Mouse (Mus musculus): ENCODE measurements around the gene Arap1.

The Arap1 gene

DNA sequence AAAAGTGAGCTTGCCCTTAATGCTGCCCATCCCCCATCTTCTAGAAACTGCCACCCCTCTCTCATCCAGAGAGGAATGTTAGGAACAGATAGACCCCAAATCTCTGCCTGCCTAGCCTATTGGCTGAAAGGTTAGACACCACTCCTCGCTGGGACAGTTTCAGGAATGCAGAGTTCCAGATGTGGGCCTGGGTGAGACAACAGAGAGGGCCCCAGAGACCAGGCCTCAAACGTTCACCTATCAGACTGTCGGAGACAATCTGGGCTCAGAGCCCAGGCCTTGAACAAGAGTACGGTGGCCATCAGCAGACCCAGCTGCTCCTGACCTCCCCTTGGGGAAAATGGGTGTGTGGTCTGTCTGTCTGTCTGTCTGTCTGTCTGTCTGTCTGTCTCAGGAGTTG is 45.1 kb downstream of the Arap1 start:
- no peak for DNase-seq (ENCODE audit: low read depth, low spot score)

- DNase-seq (ENCODE audit: low read depth, low spot score) = no peak
Observed at GRCm38 (mm10) chr7:101393694-101394504, 46.0 kb downstream of the Arap1 start.

- DNase-seq (ENCODE audit: low read depth, low spot score) = no peak
Observed at GRCm38 (mm10) chr7:101394569-101394968, 46.7 kb downstream of the Arap1 start.

GRCm38 (mm10) chr7:101395471-101395870 is 47.6 kb downstream of the Arap1 start:
- no peak for DNase-seq (ENCODE audit: low read depth, low spot score)

- no peak for DNase-seq (ENCODE audit: low read depth, low spot score)
Observed at GRCm38 (mm10) chr7:101397175-101397574, 49.3 kb downstream of the Arap1 start.

DNA sequence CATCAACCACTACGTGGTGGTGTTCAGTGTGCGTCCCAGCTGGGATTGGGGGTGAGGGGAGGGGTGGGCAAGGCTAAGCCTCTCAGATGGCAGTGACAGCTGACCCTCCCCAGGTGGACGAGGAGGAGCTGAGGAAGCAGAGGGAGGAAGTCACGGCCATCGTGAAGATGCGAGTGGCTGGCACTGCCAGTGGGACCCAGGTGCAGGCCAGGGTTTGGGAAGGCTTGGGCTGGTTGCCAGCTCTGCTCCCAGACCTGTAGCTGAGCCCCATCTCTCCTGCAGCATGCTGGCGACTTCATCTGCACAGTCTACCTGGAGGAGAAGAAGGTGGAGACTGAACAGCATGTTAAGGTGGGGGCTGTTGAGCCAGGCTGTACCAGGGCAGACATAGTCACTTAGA is 53.6 kb downstream of the Arap1 start:
- no peak for DNase-seq (ENCODE audit: low read depth, low spot score)

- no peak for DNase-seq (ENCODE audit: low read depth, low spot score)
Observed at GRCm38 (mm10) chr7:101403831-101404230, 56.0 kb downstream of the Arap1 start.

DNA sequence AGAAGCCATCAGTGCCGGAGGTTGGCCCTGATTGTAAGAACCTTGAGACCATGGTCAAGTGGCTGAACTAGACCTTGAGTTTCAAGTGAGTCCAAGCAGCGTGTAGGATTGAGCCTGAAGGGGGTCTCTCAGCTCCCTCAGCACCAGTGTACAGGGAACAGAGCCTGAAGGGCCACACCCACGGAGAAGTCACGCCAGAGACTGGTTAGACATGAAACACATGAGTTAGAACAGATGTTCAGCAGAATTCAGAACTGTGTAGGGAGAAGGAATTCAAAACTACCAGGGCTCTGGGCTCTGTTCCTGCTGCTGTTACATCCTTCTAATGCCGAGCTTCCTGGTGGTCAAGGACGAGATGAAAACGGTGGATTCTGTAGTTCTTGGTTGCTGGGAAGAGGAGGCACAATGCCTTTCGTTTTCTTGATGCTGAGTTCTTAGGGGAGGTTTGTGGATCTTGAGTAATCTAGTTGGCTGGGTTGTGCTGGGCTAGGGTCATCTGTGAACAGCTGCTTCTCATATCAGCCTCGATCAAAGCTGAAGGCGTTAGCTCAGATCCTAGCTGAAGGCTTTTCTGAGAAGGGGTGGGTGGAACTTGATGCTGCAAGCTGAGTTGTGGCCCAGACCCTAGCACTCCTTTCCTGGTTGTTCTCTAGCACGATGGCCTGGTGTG is 62.5 kb downstream of the Arap1 start, which contains the start of gene Gm45837:
Gm45837 (plus strand) TSS at position 620 of the 670 bp plus-strand sequence.
- no peak for DNase-seq (ENCODE audit: low read depth, low spot score)

GRCm38 (mm10) chr7:101412796-101413195 is 64.9 kb downstream of the Arap1 start:
- DNase-seq (ENCODE audit: low read depth, low spot score) = peak; percentile 89

DNA sequence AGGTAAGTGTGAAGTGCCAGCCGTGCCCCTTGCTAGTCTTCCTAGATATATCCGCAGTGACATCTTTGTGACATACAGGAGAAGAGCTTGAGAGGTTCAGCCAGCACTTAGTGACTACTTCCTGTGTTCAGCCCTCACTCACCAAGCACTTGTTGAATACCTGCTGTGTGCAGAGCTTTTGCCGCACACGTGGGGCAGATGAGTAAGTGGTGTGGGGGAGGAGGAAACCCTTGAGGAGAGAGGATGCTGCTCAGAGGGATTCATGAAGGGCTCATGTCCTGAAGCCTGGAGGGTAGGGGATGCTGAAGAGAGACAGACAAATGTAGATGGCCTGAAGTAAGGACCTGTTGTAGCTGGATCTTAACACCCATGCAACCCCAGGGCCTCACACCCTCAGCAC is 66.3 kb downstream of the Arap1 start:
- DNase-seq (ENCODE audit: low read depth, low spot score) = peak; percentile 89

DNA sequence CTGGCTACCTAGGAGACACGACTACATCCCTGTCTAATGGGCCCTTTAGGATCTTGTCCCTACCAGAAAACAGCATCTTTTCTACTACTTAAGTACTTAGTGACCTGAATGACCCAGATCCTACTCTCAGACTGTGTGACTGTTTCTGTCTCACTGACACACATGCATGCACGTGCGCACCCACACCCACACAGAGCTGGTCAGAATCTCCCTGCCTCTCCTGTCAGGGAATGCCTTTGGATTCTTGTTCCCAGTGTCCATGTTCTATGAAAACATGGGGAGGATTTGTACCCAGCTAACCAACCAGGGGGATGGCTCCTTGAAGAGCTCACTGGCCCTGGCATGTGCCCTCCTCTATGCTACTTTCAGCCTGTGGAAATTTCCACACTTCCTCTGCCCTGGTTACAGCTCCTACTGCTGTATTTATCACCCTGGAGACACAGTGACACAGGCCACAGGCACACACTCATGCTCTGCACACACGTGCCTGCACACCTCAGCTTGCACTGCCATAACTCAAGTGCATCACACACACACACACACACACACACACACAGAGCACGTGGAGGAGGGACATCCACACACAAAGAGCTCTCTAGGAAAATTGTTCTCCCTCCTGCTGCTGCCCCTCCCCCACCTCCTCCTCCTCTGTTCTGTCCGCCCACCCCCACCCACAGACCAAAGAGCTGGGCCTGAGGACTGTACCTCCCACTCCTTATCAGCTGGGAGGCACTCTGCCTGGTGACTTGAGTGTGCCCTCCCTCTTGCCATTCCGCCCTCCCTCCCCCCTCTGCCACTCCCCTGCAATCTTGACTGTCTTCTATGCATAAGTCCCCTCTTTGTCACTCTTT is 67.0 kb downstream of the Arap1 start:
- peak; percentile 68 for DNase-seq (ENCODE audit: low read depth, low spot score)

- no peak for DNase-seq (ENCODE audit: low read depth, low spot score)
Observed at GRCm38 (mm10) chr7:101415512-101416100, 67.7 kb downstream of the Arap1 start.

DNA sequence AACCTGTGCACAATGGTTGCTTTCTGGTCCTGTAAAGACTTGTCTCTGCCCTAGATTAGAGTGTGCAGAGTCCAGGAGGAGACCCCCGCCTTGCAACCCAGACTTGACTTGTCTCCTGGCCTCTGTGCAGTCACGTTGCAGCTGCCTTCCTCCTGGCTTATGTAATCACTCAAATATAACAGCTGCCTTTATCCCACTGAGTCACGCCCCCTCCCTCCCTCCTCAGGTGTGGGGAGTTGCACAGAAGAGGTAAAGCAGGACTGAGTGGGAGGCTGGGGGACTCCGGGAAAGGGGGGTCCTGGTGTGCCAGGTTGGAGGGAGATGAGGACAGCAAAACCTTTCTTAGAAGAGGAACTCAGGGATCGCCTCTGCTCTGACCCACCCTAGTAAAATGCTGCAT is 68.5 kb downstream of the Arap1 start:
- DNase-seq (ENCODE audit: low read depth, low spot score) = peak; percentile 57

DNA sequence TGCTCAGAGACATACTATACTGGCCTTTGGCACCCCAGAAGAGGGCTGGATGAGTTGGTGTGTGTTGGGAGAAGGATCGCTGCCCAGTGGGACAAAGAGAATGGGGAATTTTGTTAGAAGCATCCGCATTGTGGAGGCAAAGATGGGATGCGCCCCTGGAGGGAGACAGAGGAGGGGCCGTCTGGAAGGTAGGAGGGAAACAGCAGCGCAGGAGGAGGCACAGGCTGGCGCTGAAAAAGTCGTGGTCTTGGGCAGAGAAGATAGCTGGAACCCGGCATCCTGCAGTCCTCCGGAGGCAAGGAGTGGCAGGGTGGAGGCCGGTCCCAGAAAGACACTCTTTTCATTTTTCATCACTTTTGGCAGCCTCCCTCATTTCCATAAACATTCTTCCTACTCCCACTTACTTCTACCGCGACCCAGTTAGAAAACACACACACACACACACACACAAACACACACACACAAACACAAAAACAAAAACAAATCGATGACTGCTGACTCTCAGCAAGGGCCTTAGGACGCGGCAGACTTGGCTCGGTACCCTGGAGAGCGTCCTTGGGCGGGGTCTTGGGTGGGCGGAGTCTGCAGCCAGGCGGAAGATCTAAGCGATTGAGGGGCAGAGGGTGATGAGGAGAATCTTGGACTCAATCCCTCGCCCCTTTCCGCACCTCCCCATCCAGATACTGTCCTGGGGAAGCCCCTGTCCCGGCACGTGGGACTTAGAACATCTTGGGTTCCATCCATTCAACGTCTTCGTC is 71.3 kb downstream of the Arap1 start:
- DNase-seq (ENCODE audit: low read depth, low spot score) = peak; percentile 40

- DNase-seq (ENCODE audit: low read depth, low spot score) = peak; percentile 94
Observed at GRCm38 (mm10) chr7:101421529-101421928, 73.7 kb downstream of the Arap1 start, which contains the start of gene Pde2a. TSS of gene Pde2a (plus strand) at chr7:101421691.

DNA sequence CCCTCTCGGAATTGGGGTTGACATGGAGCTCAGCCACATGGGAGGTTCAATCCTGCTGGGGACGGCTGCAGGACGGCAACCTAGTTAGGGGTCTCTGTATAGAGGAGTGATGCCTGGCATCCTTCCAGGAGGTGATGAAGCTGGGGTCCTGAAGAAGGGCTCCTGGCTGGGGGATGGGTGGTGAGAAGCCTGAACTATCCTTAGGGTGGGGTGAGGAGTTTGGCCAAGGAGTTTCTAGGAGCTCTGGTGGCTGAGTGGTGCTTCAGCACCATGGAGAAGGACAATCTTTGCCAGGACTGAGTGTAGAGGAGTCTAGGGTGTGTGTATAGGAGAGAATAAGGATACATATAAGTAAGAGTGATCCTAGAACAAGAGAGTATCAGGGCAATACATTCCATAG is 74.2 kb downstream of the Arap1 start:
- DNase-seq (ENCODE audit: low read depth, low spot score) = no peak

GRCm38 (mm10) chr7:101422646-101423045 is 74.8 kb downstream of the Arap1 start:
- peak; percentile 35 for DNase-seq (ENCODE audit: low read depth, low spot score)

GRCm38 (mm10) chr7:101423970-101424369 is 76.1 kb downstream of the Arap1 start:
- no peak for DNase-seq (ENCODE audit: low read depth, low spot score)

DNA sequence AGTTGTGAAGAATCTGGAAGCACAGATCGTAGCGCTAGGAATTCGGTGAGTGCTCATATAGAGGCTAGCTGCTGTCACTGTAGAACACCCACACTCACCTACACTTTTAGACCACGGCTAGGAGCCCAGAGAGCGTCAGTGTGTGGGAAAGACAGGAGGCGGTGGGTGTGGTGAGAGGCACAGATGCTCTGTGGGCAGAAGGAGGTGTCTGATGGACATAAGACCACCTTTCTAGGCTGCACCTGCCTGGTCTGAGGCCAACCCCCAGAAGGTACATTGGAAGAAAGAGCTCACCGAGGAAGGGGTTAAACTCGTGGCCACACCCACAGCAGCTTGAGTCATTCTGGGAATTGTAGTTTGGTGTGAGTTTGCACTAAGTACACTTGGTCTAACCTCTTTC is 78.8 kb downstream of the Arap1 start:
- DNase-seq (ENCODE audit: low read depth, low spot score) = peak; percentile 78

DNA sequence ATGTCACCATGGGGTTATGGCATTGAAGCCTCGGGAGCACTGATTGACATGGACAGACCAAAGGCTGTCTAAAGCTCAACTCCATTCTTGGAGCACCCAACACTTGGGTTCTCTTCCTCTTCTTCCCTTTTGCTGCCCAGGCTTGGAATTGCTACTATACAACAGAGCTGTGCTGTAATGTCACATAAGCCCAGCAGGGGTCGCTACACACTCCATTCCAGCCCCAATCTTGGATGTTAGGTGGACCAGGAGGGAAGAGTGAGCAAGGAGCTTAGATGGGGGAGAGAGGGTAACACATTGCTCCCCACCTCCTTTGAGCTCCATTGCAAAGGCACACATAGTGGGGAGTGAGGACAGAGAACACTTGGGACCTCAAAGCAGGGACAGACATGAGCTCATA is 79.9 kb downstream of the Arap1 start:
- peak; percentile 71 for DNase-seq (ENCODE audit: low read depth, low spot score)

DNA sequence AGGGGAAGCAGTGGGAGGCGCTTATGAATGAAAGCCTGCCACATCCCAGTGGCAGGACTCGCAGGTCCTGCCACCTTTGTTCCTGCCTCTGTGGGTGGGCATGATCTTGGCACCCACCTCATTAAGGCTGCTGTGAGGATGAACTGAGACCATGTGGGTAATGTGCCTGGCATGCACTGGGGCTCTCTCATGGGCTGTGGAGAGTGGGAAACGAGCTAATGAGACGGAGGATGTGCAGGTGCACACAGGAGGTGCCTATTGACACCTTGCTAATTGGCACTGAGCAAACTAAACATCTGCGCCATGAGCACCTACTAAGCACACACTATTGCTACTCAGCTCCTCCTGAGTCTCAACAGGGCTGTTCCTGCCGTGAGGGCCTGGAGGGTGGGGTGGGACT is 87.2 kb downstream of the Arap1 start:
- DNase-seq (ENCODE audit: low read depth, low spot score) = no peak

Data from brain, adult 2 months (tissue).